Mouse (Mus musculus) ES-Bruce4 (cell line): ENCODE data around the gene Nipal3.

Experiments
- CTCF ChIP-seq: IDR thresholded peaks from one replicate; pipeline ENCODE4 v1.8.1; 2011; ENCODE audit warnings: low read depth, low read length
- EP300 ChIP-seq: IDR thresholded peaks from 2 replicates; pipeline ENCODE4 v1.6.1; 2011; ENCODE audit warnings: low read depth, low read length; ENCODE audit not compliant: insufficient read depth
- POLR2A ChIP-seq: IDR thresholded peaks from one replicate; pipeline ENCODE4 v1.8.1; 2011; ENCODE audit warnings: low read length; ENCODE audit not compliant: insufficient read depth

GRCm38 (mm10) chr4:135518135-135518534 is 23.3 kb upstream of the Nipal3 start:
- TF ChIP-seq CTCF: no peak
- TF ChIP-seq POLR2A: no peak
- no peak for TF ChIP-seq EP300
